Mouse (Mus musculus) stomach, embryonic 16.5 days (tissue): ENCODE data around the gene Mrtfb. TPM values are rescaled to one million over a fixed set of nuclear protein-coding genes. Genes with fewer than 3 reads are reported as not detected.
A peak's percentile ranks its signal among the peaks of the same experiment; 100 is the strongest.

ENCODE experiments used
- ATAC-seq: fragments of 200-750 bp; cut with Nextera tagmentation; 2 replicates; pipeline ENCODE4 v1.8.0; 2017; ENCODE audit warnings: moderate number of reproducible peaks, moderate TSS enrichment; ENCODE audit not compliant: insufficient read depth, low FRiP score
- H3K27ac ChIP-seq: fragments of 300-500 bp; sonication (generic); 2 replicates; pipeline ENCODE4 v1.5.1; 2014; ENCODE audit warnings: low read length
- H3K27me3 ChIP-seq: fragments of 300-500 bp; sonication (generic); 2 replicates; pipeline ENCODE4 v1.6.1; 2014; ENCODE audit warnings: low read length, control low read depth, mixed read lengths; ENCODE audit not compliant: control insufficient read depth, insufficient read depth
- H3K36me3 ChIP-seq: fragments of 300-500 bp; sonication (generic); 2 replicates; pipeline ENCODE4 v1.6.1; 2014; ENCODE audit warnings: low read length; ENCODE audit not compliant: control insufficient read depth, insufficient read depth
- H3K4me1 ChIP-seq: fragments of 300-500 bp; sonication (generic); 2 replicates; pipeline ENCODE4 v1.6.1; 2014; ENCODE audit warnings: low read length, control low read depth, mixed read lengths; ENCODE audit not compliant: control insufficient read depth, insufficient read depth
- H3K4me2 ChIP-seq: fragments of 300-500 bp; sonication (generic); 2 replicates; pipeline ENCODE4 v1.6.1; 2014; ENCODE audit warnings: low read depth, low read length, mixed read lengths
- H3K4me3 ChIP-seq: fragments of 300-500 bp; sonication (generic); replicated peaks from 2 replicates; pipeline ENCODE4 v1.5.1; 2014; ENCODE audit warnings: mild to moderate bottlenecking, low read length
- H3K9ac ChIP-seq: fragments of 300-500 bp; sonication (generic); 2 replicates; pipeline ENCODE4 v1.6.1; 2014; ENCODE audit warnings: low read length
- H3K9me3 ChIP-seq: fragments of 300-500 bp; sonication (generic); replicated peaks from 2 replicates; pipeline ENCODE4 v1.6.1; 2016; ENCODE audit warnings: low read length, control low read depth; ENCODE audit not compliant: control insufficient read depth
- WGBS: fragments of 180-500 bp; shearing (Covaris S2); extraction: QIAGEN DNeasy Blood & Tissue Kit; methylation state at CpG from one replicate; pipeline ENCODE4 v1.1.7; 2014; 5-methylcytosine and 5-hydroxymethylcytosine counted together
- polyA plus RNA-seq: library from polyadenylated mRNA; unstranded; fragments of >200 nt; fragmentation: Nextera tagmentation; extraction: Ambion mirVana; gene quantifications from 2 replicates; pipeline ENCODE4 v1.2.1, GENCODE M21; 2015

The Mrtfb gene
- polyA plus RNA-seq, 1 experiment from 2014 or later = 19.3 TPM

DNA sequence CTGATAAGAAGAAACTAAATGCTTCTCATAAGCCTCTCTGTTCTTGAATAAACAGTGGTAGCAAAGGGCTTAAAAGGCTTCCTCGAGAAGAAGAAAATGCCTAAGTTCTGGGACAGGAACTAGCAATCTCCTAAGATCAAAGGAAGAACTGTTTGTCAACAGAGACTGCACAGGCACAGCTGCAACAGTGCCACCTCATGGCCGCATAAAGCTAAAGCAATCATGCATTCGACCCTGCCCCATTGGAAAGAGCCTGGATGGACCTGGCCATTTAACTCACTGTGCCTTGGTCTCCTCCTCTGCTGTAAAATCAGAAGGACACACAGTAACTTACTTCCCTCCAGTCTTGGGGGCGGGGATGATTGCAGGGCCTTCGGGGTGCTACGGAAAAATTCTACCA is 184.2 kb downstream of the Mrtfb start:
- H3K27me3 ChIP-seq = 0 out of 2 replicates have a peak, but pooled peaks cover 2% of the 10 kb centered on the region
- ATAC-seq = no peak

DNA sequence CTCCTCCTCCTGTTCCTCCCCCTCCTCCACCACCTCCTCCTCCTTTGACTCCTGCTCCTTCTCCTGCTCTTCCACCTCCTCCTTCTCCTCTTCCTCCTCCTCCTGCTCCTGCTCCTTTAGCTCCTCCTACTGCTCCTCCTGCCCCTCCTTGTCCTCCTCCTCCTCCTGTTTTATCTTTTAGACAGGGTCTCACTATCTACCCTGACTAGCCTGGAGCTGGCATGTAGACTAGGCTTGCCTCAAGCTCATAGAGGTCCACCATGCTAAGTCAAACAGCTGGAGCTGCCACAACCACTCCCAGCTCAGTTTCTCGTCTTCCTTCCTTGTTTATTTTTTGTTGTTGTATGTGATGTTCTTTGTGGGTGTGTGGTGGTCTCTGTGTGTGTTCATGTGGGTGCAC is 187.5 kb downstream of the Mrtfb start:
- 36% methylated on average over 1 of the region's 1 CpGs for WGBS

More for the DNA sequence above, 184.2 kb downstream of the Mrtfb start:
- Histone ChIP-seq H3K4me1 (0 out of 2 replicates have a peak, but pooled peaks cover 3% of the 10 kb centered on the region), H3K4me3 (no peak overlapping the region), H3K9ac (no peak overlapping the region), H3K27ac (no peak overlapping the region), H3K9me3 (no peaks in the 10 kb centered on the region), H3K36me3 (no peaks in the 10 kb centered on the region), H3K4me2 (no peak overlapping the region)
- WGBS = 44% methylated on average over 6 of the region's 6 CpGs

GRCm38 (mm10) chr16:13445461-13445860 is 189.2 kb downstream of the Mrtfb start:
- Histone ChIP-seq H3K27ac (no peak overlapping the region), H3K9me3 (no peaks in the 10 kb centered on the region), H3K36me3 (no peaks in the 10 kb centered on the region), H3K4me1 (peaks cover 11% of the 10 kb centered on the region), H3K9ac (no peak overlapping the region), H3K4me3 (no peak overlapping the region), H3K27me3 (0 out of 2 replicates have a peak, but pooled peaks cover 2% of the 10 kb centered on the region), H3K4me2 (no peak overlapping the region)
- WGBS = 61% methylated on average over 5 of the region's 5 CpGs
- ATAC-seq = no peak

More for the DNA sequence above, 187.5 kb downstream of the Mrtfb start:
- Histone ChIP-seq H3K4me3 (no peak overlapping the region), H3K4me1 (peaks cover 8% of the 10 kb centered on the region; the same call in 1 of the 2 replicates), H3K36me3 (no peaks in the 10 kb centered on the region), H3K27me3 (0 out of 2 replicates have a peak, but pooled peaks cover 2% of the 10 kb centered on the region), H3K9ac (no peak overlapping the region), H3K4me2 (no peak overlapping the region), H3K27ac (no peak overlapping the region), H3K9me3 (no peaks in the 10 kb centered on the region)
- no peak for ATAC-seq

DNA sequence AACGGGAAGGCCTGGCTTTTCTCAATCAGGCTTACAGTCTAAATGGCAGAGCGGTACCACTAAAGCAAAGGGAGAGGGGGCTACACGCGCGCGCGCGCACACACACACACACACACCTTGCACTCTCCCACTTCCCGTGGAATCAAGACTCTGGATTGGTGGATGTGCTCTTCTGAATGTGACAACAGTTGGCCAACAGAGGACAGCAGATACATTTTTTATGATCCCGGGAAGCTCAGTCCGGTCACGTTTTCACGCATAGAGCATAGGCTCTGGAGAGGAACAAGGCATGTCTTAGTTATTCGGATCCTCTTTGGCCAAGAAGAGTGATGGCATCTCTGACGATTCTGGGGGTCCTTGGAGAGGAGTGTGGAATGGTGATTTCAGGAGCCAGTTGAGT is 190.2 kb downstream of the Mrtfb start:
- 19% methylated on average over 15 of the region's 15 CpGs for WGBS
- H3K27me3 ChIP-seq = 0 out of 2 replicates have a peak, but pooled peaks cover 2% of the 10 kb centered on the region
- no peak overlapping the region for H3K27ac ChIP-seq
- peak overlapping the region; percentile 98 for H3K4me2 ChIP-seq
- H3K4me1 ChIP-seq = peaks cover 11% of the 10 kb centered on the region
- peak; percentile 17; the same call in 1 of the 2 replicates for ATAC-seq
- H3K9me3 ChIP-seq = no peaks in the 10 kb centered on the region
- peak overlapping the region; percentile 79 for H3K4me3 ChIP-seq
- H3K9ac ChIP-seq = peak overlapping the region; percentile 86; the same call in 1 of the 2 replicates
- no peaks in the 10 kb centered on the region for H3K36me3 ChIP-seq

DNA sequence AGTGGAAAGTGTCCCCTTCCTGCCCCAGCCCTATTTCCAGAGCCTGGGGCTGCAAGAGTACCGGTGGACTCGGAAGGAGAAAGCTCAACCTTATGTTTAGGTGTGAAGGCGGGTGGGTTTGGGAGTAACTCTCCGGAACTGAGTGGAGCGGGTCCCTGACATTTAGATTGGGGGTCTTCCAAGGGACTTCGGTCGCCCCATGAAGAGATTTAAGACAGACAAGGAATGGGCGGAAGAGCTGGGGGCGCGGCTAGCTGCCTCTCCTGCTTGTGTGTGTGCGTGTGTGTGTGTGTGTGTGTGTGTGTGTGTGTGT is 190.6 kb downstream of the Mrtfb start:
- Histone ChIP-seq H3K9me3 (no peaks in the 10 kb centered on the region), H3K4me2 (peak overlapping the region; percentile 98), H3K27ac (no peak overlapping the region), H3K4me1 (peaks cover 11% of the 10 kb centered on the region), H3K36me3 (no peaks in the 10 kb centered on the region), H3K4me3 (peak overlapping the region; percentile 79), H3K27me3 (0 out of 2 replicates have a peak, but pooled peaks cover 2% of the 10 kb centered on the region), H3K9ac (peak overlapping the region; percentile 86)
- 3% methylated on average over 11 of the region's 11 CpGs for WGBS
- no peak for ATAC-seq

GRCm38 (mm10) chr16:13447284-13448050 is 191.2 kb downstream of the Mrtfb start:
- H3K9me3 ChIP-seq = no peaks in the 10 kb centered on the region
- 0 out of 2 replicates have a peak overlapping the region, but pooled peaks have one; percentile 13 for H3K27ac ChIP-seq
- peak overlapping the region; percentile 79 for H3K4me3 ChIP-seq
- H3K4me2 ChIP-seq = peak overlapping the region; percentile 98
- H3K27me3 ChIP-seq = 0 out of 2 replicates have a peak, but pooled peaks cover under 1% of the 10 kb centered on the region
- peaks cover 11% of the 10 kb centered on the region for H3K4me1 ChIP-seq
- H3K9ac ChIP-seq = peak overlapping the region; percentile 86
- WGBS = under 1% methylated on average over 37 of the region's 43 CpGs
- ATAC-seq = peak; percentile 76
- no peaks in the 10 kb centered on the region for H3K36me3 ChIP-seq

DNA sequence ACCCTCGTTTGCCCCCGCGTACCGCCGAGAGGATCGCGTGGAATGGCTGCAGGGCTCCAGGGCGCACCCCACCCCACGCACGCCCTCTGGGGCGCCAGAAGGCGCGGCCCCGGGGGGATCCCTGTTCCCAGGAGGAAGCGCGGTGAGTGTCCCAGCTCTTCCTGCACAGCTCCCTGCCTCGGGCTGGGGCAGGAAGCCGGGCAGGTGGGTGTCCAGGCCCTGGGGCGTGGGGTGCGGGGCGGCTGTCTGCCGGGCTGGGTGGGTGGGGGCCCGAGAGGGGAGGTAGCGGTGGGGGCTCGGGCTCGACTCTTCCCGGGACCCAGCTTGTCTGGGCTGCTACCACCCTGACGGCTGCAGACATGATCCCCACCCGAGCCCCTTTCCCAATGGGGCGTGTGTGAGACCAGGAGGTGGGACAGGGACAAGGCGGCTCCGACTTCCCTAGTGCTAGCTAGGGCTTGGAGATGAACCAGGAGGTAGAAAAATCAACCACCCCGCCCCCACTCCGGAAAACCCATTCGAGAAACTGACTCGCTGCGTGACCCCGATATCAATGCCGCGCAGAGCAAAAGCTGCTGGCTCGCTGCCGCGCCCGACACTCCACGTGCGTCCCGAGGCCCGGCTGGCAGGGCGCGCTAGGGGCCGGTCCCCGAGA is 191.9 kb downstream of the Mrtfb start:
- Histone ChIP-seq H3K27ac (0 out of 2 replicates have a peak overlapping the region, but pooled peaks have one; percentile 13), H3K9me3 (no peaks in the 10 kb centered on the region), H3K4me3 (peak overlapping the region; percentile 79), H3K36me3 (no peaks in the 10 kb centered on the region), H3K4me1 (peaks cover 11% of the 10 kb centered on the region), H3K9ac (peak overlapping the region; percentile 86), H3K4me2 (peak overlapping the region; percentile 98), H3K27me3 (no peaks in the 10 kb centered on the region)
- ATAC-seq = peak; percentile 54
- WGBS = under 1% methylated on average over 49 of the region's 52 CpGs

- H3K27me3 ChIP-seq = no peaks in the 10 kb centered on the region
- H3K9me3 ChIP-seq = no peaks in the 10 kb centered on the region
- H3K4me2 ChIP-seq = peak overlapping the region; percentile 98
- H3K9ac ChIP-seq = peak overlapping the region; percentile 86
- no peaks in the 10 kb centered on the region for H3K36me3 ChIP-seq
- no peak overlapping the region for H3K27ac ChIP-seq
- peaks cover 11% of the 10 kb centered on the region for H3K4me1 ChIP-seq
- WGBS = 18% methylated on average over 8 of the region's 8 CpGs
- ATAC-seq = no peak
- peak overlapping the region; percentile 79 for H3K4me3 ChIP-seq
Measured at GRCm38 (mm10) chr16:13448706-13449090, 192.4 kb downstream of the Mrtfb start.

DNA sequence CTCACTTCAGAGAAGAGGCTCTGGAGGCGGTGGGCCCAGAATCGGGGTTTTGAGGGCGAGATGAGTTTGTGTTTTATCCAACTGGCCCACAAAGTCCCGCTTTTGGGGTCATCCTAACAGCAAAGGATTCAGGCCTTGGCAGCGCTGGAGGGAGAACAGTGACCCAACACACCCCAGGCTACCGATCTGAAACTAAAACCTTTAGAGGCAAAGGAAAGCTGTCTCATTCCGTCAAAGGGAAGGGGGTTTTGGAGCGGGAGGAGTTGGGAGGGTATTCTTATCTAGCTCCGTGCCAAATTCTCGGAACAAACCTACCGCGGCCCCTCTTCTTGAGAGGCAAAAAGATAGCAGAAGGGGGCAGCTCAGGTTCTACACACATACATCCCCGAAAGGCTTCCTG is 193.2 kb downstream of the Mrtfb start:
- H3K27me3 ChIP-seq = no peaks in the 10 kb centered on the region
- peak overlapping the region; percentile 98 for H3K4me2 ChIP-seq
- H3K9ac ChIP-seq = peak overlapping the region; percentile 56
- ATAC-seq = no peak
- H3K27ac ChIP-seq = no peak overlapping the region
- peak overlapping the region; percentile 79 for H3K4me3 ChIP-seq
- H3K4me1 ChIP-seq = peaks cover 11% of the 10 kb centered on the region
- H3K9me3 ChIP-seq = no peaks in the 10 kb centered on the region
- H3K36me3 ChIP-seq = no peaks in the 10 kb centered on the region
- 35% methylated on average over 13 of the region's 13 CpGs for WGBS
